Mouse (Mus musculus) heart, adult 8-10 months (tissue): ENCODE measurements around the gene Mtus2. TPM values are rescaled to one million over a fixed set of nuclear protein-coding genes. Genes with fewer than 3 reads are reported as not detected.

Source experiments
- DNase-seq: peaks from one replicate; pipeline ENCODE4 v3.0.0; 2022; ENCODE audit warnings: low spot score
- total RNA-seq, 4 experiments: library from RNA; stranded (reverse); gene quantifications; 2 replicates each; pipeline ENCODE4 v1.2.4; 2022

Gene Mtus2
- total RNA-seq, 4 experiments from 2014 or later, result 77.3 to 126 (median 92.3) TPM

GRCm38 (mm10) chr5:148180590-148181307 is 223.6 kb downstream of the Mtus2 start:
- peak; percentile 12 for DNase-seq

- DNase-seq, result no peak
These were observed 224.1 kb downstream of the Mtus2 start for GRCm38 (mm10) chr5:148181308-148181630.

GRCm38 (mm10) chr5:148181901-148182300 is 224.8 kb downstream of the Mtus2 start:
- no peak for DNase-seq

- no peak for DNase-seq
These were observed 228.8 kb downstream of the Mtus2 start for GRCm38 (mm10) chr5:148185898-148186297.

- DNase-seq, result no peak
These were observed 234.3 kb downstream of the Mtus2 start for GRCm38 (mm10) chr5:148191416-148191815.

GRCm38 (mm10) chr5:148211831-148212230 is 254.7 kb downstream of the Mtus2 start:
- DNase-seq, result no peak

- peak; percentile 21 for DNase-seq
These were observed 259.7 kb downstream of the Mtus2 start for GRCm38 (mm10) chr5:148216786-148217185.

- DNase-seq, result no peak
These were observed 265.8 kb downstream of the Mtus2 start for GRCm38 (mm10) chr5:148222898-148223297.

GRCm38 (mm10) chr5:148224004-148224403 is 266.9 kb downstream of the Mtus2 start:
- no peak for DNase-seq

GRCm38 (mm10) chr5:148233714-148234113 is 276.6 kb downstream of the Mtus2 start:
- no peak for DNase-seq

GRCm38 (mm10) chr5:148236616-148237015 is 279.5 kb downstream of the Mtus2 start:
- DNase-seq, result no peak

GRCm38 (mm10) chr5:148239067-148239466 is 281.9 kb downstream of the Mtus2 start:
- DNase-seq, result no peak

- DNase-seq, result no peak
These were observed 282.6 kb downstream of the Mtus2 start for GRCm38 (mm10) chr5:148239757-148240156.

- peak; percentile 48 for DNase-seq
These were observed 284.8 kb downstream of the Mtus2 start for GRCm38 (mm10) chr5:148241932-148242331.

GRCm38 (mm10) chr5:148244471-148244870 is 287.4 kb downstream of the Mtus2 start:
- no peak for DNase-seq

- no peak for DNase-seq
These were observed 288.3 kb downstream of the Mtus2 start for GRCm38 (mm10) chr5:148245386-148245785.

- DNase-seq, result no peak
These were observed 291.1 kb downstream of the Mtus2 start for GRCm38 (mm10) chr5:148248236-148248635.

GRCm38 (mm10) chr5:148251847-148252246 is 294.7 kb downstream of the Mtus2 start:
- no peak for DNase-seq

GRCm38 (mm10) chr5:148262016-148262415 is 304.9 kb downstream of the Mtus2 start:
- DNase-seq, result no peak

- no peak for DNase-seq
These were observed 307.9 kb downstream of the Mtus2 start for GRCm38 (mm10) chr5:148264819-148265707.

- no peak for DNase-seq
These were observed 309.7 kb downstream of the Mtus2 start for GRCm38 (mm10) chr5:148266841-148267240.

- DNase-seq, result no peak
These were observed 310.3 kb downstream of the Mtus2 start for GRCm38 (mm10) chr5:148267446-148267845.

GRCm38 (mm10) chr5:148272065-148272464 is 314.9 kb downstream of the Mtus2 start:
- DNase-seq, result peak; percentile 73
